Mouse (Mus musculus): Measurements from ENCODE around the gene Pde11a.

DNA sequence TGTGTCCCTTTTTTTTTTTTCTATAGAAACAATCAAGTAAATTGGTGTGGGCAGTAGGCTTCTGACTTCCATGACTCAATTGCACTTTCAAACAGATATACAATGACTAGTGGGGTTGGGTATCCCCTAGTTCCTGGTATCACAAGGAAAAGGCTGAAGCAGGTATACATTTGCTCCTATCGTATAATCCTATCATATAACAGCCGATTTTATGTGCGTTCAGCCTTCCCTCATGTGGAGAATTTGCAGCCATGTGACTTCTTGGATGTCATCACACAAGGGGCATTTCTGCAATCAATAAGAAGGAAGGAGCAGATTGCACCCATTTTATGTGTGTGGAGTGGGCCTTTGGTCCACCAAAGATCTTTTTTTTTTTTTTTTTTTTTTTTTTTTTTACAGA is 355.5 kb downstream of the Pde11a start:
- TF ChIP-seq CTCF (conservative IDR thresholded peaks at IDR 0.05; ENCODE audit: insufficient read depth, insufficient read length, low read depth, low read length) (no peak), POLR2A (IDR thresholded peaks at IDR 0.05; ENCODE audit: low read depth, low read length) (no peak)
